Mouse (Mus musculus): ENCODE measurements at regions not wholly inside any gene's neighbourhood (a gene's known extent, or its start where the extent isn't known, plus 50 kb on each side); places are given as distances from the start of the nearest gene placed in this dataset. TPM values are rescaled to one million over a fixed set of nuclear protein-coding genes. Genes with fewer than 3 reads are reported as not detected.

DNA sequence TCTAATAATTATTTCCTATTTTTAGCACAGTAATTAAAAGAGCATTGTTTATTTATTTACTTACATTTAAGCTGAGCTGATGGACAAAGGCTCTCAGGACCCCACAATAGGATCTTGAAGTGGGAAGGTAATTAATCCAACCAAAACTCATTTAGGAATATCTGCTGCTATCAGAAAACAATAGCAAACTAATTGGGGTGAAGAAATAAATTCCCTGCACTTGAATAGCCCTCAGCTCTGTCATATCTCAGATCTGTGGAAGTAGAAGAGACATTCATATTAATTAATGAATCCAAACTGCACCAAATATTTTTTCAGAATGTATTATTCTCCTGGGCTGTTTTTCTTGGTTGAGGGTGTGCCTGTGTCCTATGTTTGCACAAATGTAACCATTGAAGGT lies 73.7 kb upstream of the Sema3e start:
- Histone ChIP-seq H3K4me3 (replicated peaks; ENCODE audit: low read depth, low read length) (no peak overlapping the region), H3K36me3 (ENCODE audit: insufficient read depth, low read length) (no peaks in the 10 kb centered on the region), H3K4me2 (ENCODE audit: low read length) (no peak overlapping the region), H3K27ac (no peak overlapping the region), H3K27me3 (ENCODE audit: insufficient read depth, low read length) (no peaks in the 10 kb centered on the region), H3K4me1 (replicated peaks; ENCODE audit: insufficient read depth, low read length) (no peaks in the 10 kb centered on the region), H3K9me3 (replicated peaks; ENCODE audit: low read length) (no peaks in the 10 kb centered on the region), H3K9ac (ENCODE audit: low read depth, low read length) (no peak overlapping the region)
- no peak for ATAC-seq (replicated peaks; ENCODE audit: low FRiP score, low read depth)
- TF ChIP-seq CTCF (IDR thresholded peaks at IDR 0.05; ENCODE audit: low read depth): no peak
- no peak for DNase-seq (ENCODE audit: low spot score)

DNA sequence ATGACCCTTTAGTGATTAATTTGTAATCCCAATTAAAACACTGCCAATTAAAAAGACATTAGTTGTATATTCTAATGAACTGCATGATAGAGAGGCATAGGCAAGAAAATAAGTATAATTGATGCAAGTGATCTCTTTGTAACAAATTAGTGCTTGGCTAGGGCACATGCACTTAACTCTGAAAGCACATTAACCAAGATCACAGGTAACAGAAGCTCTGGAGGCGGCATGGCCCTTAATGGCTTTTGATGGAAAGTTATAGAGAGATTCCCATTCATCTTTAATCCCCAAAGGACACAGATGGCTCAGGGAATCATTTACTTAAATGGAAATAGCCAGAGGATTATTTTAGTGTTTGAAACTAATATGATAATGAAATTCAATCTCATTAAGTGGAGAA lies 69.5 kb upstream of the Sema3e start:
- H3K27ac ChIP-seq: no peak overlapping the region
- H3K4me1 ChIP-seq (replicated peaks; ENCODE audit: insufficient read depth, low read length): no peaks in the 10 kb centered on the region
- no peaks in the 10 kb centered on the region for H3K9me3 ChIP-seq (replicated peaks; ENCODE audit: low read length)
- no peak overlapping the region for H3K4me2 ChIP-seq (ENCODE audit: low read length)
- no peak for TF ChIP-seq CTCF (IDR thresholded peaks at IDR 0.05; ENCODE audit: low read depth)
- no peak overlapping the region for H3K9ac ChIP-seq (ENCODE audit: low read depth, low read length)
- no peaks in the 10 kb centered on the region for H3K27me3 ChIP-seq (ENCODE audit: insufficient read depth, low read length)
- no peaks in the 10 kb centered on the region for H3K36me3 ChIP-seq (ENCODE audit: insufficient read depth, low read length)
- ATAC-seq (replicated peaks; ENCODE audit: low FRiP score, low read depth) (no peak), DNase-seq (ENCODE audit: low spot score) (no peak)
- H3K4me3 ChIP-seq (replicated peaks; ENCODE audit: low read depth, low read length): no peak overlapping the region
- 75% methylated on average over 1 of the region's 1 CpGs for WGBS

GRCm38 (mm10) chr5:13959575-13959974 lies 65.5 kb upstream of the Sema3e start:
- Histone ChIP-seq H3K4me1 (replicated peaks; ENCODE audit: insufficient read depth, low read length) (no peaks in the 10 kb centered on the region), H3K9ac (ENCODE audit: low read depth, low read length) (no peak overlapping the region), H3K4me2 (ENCODE audit: low read length) (no peak overlapping the region), H3K27me3 (ENCODE audit: insufficient read depth, low read length) (no peaks in the 10 kb centered on the region), H3K4me3 (replicated peaks; ENCODE audit: low read depth, low read length) (no peak overlapping the region), H3K9me3 (replicated peaks; ENCODE audit: low read length) (no peaks in the 10 kb centered on the region), H3K36me3 (ENCODE audit: insufficient read depth, low read length) (no peaks in the 10 kb centered on the region), H3K27ac (no peak overlapping the region)
- TF ChIP-seq CTCF (IDR thresholded peaks at IDR 0.05; ENCODE audit: low read depth): no peak
- 59% methylated on average over 4 of the region's 4 CpGs for WGBS
- DNase-seq (ENCODE audit: low spot score) (no peak), ATAC-seq (replicated peaks; ENCODE audit: low FRiP score, low read depth) (no peak)

GRCm38 (mm10) chr5:13965901-13966300 lies 59.2 kb upstream of the Sema3e start:
- Histone ChIP-seq H3K4me2 (ENCODE audit: low read length) (no peak overlapping the region), H3K27me3 (ENCODE audit: insufficient read depth, low read length) (no peaks in the 10 kb centered on the region), H3K4me1 (replicated peaks; ENCODE audit: insufficient read depth, low read length) (no peaks in the 10 kb centered on the region), H3K4me3 (replicated peaks; ENCODE audit: low read depth, low read length) (no peak overlapping the region), H3K9me3 (replicated peaks; ENCODE audit: low read length) (no peaks in the 10 kb centered on the region), H3K27ac (no peak overlapping the region), H3K36me3 (ENCODE audit: insufficient read depth, low read length) (no peaks in the 10 kb centered on the region), H3K9ac (ENCODE audit: low read depth, low read length) (no peak overlapping the region)
- TF ChIP-seq CTCF (IDR thresholded peaks at IDR 0.05; ENCODE audit: low read depth): no peak
- ATAC-seq (replicated peaks; ENCODE audit: low FRiP score, low read depth): no peak
- WGBS: 63% methylated on average over 2 of the region's 2 CpGs
- DNase-seq (ENCODE audit: low spot score): peak; percentile 66

GRCm38 (mm10) chr5:13974664-13975063 lies 50.4 kb upstream of the Sema3e start:
- no peak for TF ChIP-seq CTCF (IDR thresholded peaks at IDR 0.05; ENCODE audit: low read depth)
- H3K4me3 ChIP-seq (replicated peaks; ENCODE audit: low read depth, low read length): no peak overlapping the region
- no peaks in the 10 kb centered on the region for H3K36me3 ChIP-seq (ENCODE audit: insufficient read depth, low read length)
- DNase-seq (ENCODE audit: low spot score): peak; percentile 14
- no peak overlapping the region for H3K27ac ChIP-seq
- H3K9me3 ChIP-seq (replicated peaks; ENCODE audit: low read length): no peaks in the 10 kb centered on the region
- no peak overlapping the region for H3K9ac ChIP-seq (ENCODE audit: low read depth, low read length)
- ATAC-seq (replicated peaks; ENCODE audit: low FRiP score, low read depth): no peak
- H3K4me2 ChIP-seq (ENCODE audit: low read length): no peak overlapping the region
- 56% methylated on average over 3 of the region's 3 CpGs for WGBS
- H3K4me1 ChIP-seq (replicated peaks; ENCODE audit: insufficient read depth, low read length): no peaks in the 10 kb centered on the region
- no peaks in the 10 kb centered on the region for H3K27me3 ChIP-seq (ENCODE audit: insufficient read depth, low read length)

Small RNA genes in the stretch of these regions (microRNA-seq; reads per million reads assigned to microRNA genes)
- gene Gm24054: not detected
